Mouse (Mus musculus): ENCODE data around the gene Theg. TPM values are rescaled to one million over a fixed set of nuclear protein-coding genes. Genes with fewer than 3 reads are reported as not detected.

Gene Theg
- polyA plus RNA-seq, 1 experiment from 2014 or later: not detected

DNA sequence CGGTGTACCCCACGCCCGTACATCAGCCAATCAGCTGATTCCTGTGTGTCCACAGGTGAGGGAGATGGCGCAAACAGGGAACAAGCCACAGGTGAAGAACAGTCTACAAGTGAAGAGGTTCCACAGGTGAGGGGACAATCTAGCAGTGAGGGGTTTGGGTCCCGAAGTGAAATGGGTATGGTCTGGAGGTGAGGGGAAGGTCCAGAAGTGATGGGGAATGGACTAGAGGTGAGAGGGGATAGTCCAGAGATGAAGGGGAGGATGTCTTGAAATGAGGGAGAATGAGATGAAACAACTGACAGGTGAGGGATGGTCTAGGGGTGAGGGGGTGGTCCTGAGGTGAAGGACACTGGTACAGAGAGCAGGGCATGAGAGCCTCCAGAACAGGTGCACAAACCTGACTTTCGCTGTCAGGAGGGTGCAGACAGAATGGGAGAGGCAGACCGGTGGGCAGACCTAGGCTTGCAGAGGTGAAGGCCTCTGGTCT, 31.9 kb downstream of the Theg start:
- H3K36me3 ChIP-seq (ENCODE audit: insufficient read depth, low read length): no peaks in the 10 kb centered on the region
- peaks cover 8% of the 10 kb centered on the region; the same call in 1 of the 2 replicates for H3K4me1 ChIP-seq (ENCODE audit: insufficient read depth, low read depth, low read length)
- no peak for ATAC-seq
- no peaks in the 10 kb centered on the region for H3K27me3 ChIP-seq (replicated peaks; ENCODE audit: insufficient read depth, low read length)
- H3K27ac ChIP-seq (ENCODE audit: low read length): no peak overlapping the region
- 24% methylated on average over 7 of the region's 7 CpGs for WGBS
- H3K4me2 ChIP-seq (replicated peaks; ENCODE audit: low read depth, low read length): peak overlapping the region; percentile 95
- peak overlapping the region; percentile 79 for H3K4me3 ChIP-seq (ENCODE audit: low read depth, low read length)
- no peaks in the 10 kb centered on the region for H3K9me3 ChIP-seq (ENCODE audit: low read length)
- TF ChIP-seq EP300 (IDR thresholded peaks at IDR 0.05): no peak
- TF ChIP-seq CTCF (IDR thresholded peaks at IDR 0.05): no peak
- DNase-seq (ENCODE audit: low spot score): no peak
- H3K9ac ChIP-seq (replicated peaks; ENCODE audit: low read depth): peak overlapping the region; percentile 72

DNA sequence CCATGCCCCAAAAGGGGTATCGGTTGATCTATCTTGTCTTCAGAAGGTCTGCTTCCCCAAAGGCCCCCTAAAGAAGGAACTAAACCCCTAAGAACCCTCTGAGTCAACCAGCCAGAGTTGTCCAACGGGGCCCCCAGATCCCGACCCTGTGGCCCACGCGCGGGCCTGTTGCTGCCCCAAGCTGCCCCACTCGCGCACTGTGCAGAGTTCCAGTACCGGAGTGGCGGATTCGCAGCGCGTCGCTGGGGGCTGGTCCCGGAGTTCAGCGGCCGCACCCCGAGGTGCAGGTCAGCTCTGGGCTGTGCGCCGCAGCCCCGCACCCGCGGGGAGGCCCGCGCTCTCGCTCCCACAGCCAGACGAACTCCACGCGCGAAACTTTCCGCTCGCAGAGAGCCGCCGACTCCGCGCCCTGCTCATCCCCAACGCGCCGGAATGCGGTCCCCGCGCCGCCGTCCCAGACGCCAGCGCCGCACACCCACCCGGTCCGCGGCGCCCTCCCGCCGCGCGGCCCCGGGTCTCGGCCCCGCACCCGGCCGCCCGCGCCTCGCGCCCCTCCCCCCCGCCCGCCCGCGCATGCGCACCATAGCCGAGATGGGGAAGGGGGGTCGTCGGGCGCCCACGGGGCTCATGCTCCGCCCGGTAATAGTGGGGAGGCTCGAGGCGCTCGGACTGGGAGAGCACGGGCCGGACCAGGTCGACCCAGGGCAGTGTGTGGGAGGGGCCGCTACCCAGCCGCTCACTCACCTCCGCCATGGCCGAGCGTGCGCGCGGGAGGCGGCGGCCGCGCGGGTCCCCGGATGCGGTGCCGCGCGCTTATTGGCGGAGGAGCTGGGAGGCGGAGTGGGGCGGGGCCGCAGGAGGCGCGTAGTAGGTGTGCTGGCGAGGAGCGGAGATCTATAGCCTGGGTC, 32.5 kb downstream of the Theg start, which contains the start of gene Mier2:
TSS of gene Mier2 (minus strand) at position 870 of the 908 bp plus-strand sequence.
- no peak for TF ChIP-seq EP300 (IDR thresholded peaks at IDR 0.05)
- TF ChIP-seq CTCF (IDR thresholded peaks at IDR 0.05): no peak
- no peak within 1 kb of the TSS for H3K27ac ChIP-seq (ENCODE audit: low read length)
- H3K27me3 ChIP-seq (replicated peaks; ENCODE audit: insufficient read depth, low read length): no peaks in the 10 kb centered on the region
- H3K9me3 ChIP-seq (ENCODE audit: low read length): no peaks in the 10 kb centered on the region
- 4% methylated on average over 86 of the region's 108 CpGs for WGBS
- peak within 1 kb of the TSS; percentile 72 for H3K9ac ChIP-seq (replicated peaks; ENCODE audit: low read depth)
- H3K4me1 ChIP-seq (ENCODE audit: insufficient read depth, low read depth, low read length): peaks cover 8% of the 10 kb centered on the region; the same call in 1 of the 2 replicates
- H3K36me3 ChIP-seq (ENCODE audit: insufficient read depth, low read length): no peaks in the 10 kb centered on the region
- ATAC-seq (peak; percentile 87), DNase-seq (ENCODE audit: low spot score) (peak; percentile 80)
- H3K4me3 ChIP-seq (ENCODE audit: low read depth, low read length): peak within 1 kb of the TSS; percentile 79
- H3K4me2 ChIP-seq (replicated peaks; ENCODE audit: low read depth, low read length): peak within 1 kb of the TSS; percentile 95

DNA sequence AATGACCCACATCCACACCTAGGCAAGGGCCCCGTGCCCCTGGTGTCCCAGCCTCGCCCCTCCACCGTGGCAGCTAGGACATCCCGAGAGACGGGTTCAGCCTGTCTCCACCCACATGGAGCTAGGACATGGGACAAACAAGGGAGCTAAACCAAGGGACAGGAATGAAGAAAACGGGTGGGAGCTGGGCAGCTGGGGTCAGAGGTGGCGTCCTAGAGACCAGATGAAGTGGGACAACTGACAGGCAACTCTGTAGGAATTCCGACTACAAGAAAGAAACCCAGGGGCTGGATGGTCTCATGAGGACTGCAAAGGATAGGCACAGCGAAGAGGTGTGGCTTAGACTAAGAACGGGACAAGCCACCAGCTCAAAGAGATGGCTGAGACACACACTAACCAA, 33.4 kb downstream of the Theg start:
- DNase-seq (ENCODE audit: low spot score) (no peak), ATAC-seq (no peak)
- Histone ChIP-seq H3K4me3 (ENCODE audit: low read depth, low read length) (peak overlapping the region; percentile 79; the same call in 1 of the 2 replicates), H3K9ac (replicated peaks; ENCODE audit: low read depth) (no peak overlapping the region; the same call in 1 of the 2 replicates), H3K36me3 (ENCODE audit: insufficient read depth, low read length) (peaks cover 3% of the 10 kb centered on the region; the same call in 1 of the 2 replicates), H3K9me3 (ENCODE audit: low read length) (no peaks in the 10 kb centered on the region), H3K27me3 (replicated peaks; ENCODE audit: insufficient read depth, low read length) (no peaks in the 10 kb centered on the region), H3K4me2 (replicated peaks; ENCODE audit: low read depth, low read length) (peak overlapping the region; percentile 95), H3K4me1 (ENCODE audit: insufficient read depth, low read depth, low read length) (peaks cover 8% of the 10 kb centered on the region; the same call in 1 of the 2 replicates), H3K27ac (ENCODE audit: low read length) (no peak overlapping the region)
- TF ChIP-seq EP300 (IDR thresholded peaks at IDR 0.05) (no peak), CTCF (IDR thresholded peaks at IDR 0.05) (no peak)
- 21% methylated on average over 10 of the region's 10 CpGs for WGBS

DNA sequence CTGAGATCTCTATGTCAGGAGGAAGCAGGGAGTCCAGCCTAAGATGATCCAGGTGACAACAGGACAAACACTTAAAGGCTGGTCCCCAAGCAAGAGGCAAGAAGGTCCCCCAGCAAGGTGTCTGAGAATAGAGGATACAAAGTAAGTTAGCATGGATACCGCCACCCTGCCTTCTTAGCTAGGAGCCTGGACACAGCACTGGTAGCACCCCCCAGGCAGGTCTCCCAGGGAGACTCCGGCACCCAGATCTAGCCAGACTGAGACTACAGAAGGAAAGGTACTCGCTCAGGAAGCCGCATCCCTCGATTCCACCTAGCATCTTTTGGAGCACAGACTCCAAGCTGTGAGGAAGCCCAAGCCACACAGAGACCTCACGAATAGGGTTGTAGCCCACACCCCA, 34.0 kb downstream of the Theg start:
- DNase-seq (ENCODE audit: low spot score): no peak

DNA sequence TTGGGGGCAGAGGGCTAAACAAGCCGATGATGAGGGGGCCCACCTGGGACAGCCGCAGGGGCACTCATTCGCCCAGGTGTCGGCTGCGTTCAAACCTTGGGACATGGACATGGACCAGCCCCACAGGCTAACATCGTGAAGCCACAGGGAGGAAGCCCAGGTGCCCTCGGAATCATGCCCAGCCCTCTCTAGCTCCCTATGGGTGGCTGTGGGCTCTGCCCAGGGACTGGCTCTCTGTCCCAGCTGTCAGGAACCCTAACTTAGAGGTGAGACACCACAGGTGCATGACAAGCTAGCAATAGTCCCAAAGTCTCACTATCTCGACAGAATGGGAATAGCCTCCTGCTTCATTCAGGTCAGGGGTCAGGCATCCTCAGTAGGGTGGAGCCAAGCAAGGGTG, 34.6 kb downstream of the Theg start:
- Histone ChIP-seq H3K9me3 (ENCODE audit: low read length) (no peaks in the 10 kb centered on the region), H3K36me3 (ENCODE audit: insufficient read depth, low read length) (peaks cover 10% of the 10 kb centered on the region; the same call in 1 of the 2 replicates), H3K4me2 (replicated peaks; ENCODE audit: low read depth, low read length) (no peak overlapping the region), H3K4me3 (ENCODE audit: low read depth, low read length) (no peak overlapping the region), H3K27me3 (replicated peaks; ENCODE audit: insufficient read depth, low read length) (no peaks in the 10 kb centered on the region), H3K9ac (replicated peaks; ENCODE audit: low read depth) (no peak overlapping the region), H3K27ac (ENCODE audit: low read length) (no peak overlapping the region), H3K4me1 (ENCODE audit: insufficient read depth, low read depth, low read length) (peaks cover 8% of the 10 kb centered on the region; the same call in 1 of the 2 replicates)
- DNase-seq (ENCODE audit: low spot score) (no peak), ATAC-seq (no peak)
- no peak for TF ChIP-seq EP300 (IDR thresholded peaks at IDR 0.05)
- no peak for TF ChIP-seq CTCF (IDR thresholded peaks at IDR 0.05)
- WGBS: 83% methylated on average over 8 of the region's 8 CpGs

More for the DNA sequence above, 34.0 kb downstream of the Theg start:
- TF ChIP-seq EP300 (IDR thresholded peaks at IDR 0.05) (no peak), CTCF (IDR thresholded peaks at IDR 0.05) (no peak)
- 85% methylated on average over 6 of the region's 6 CpGs for WGBS
- no peak overlapping the region for H3K4me2 ChIP-seq (replicated peaks; ENCODE audit: low read depth, low read length)
- H3K9me3 ChIP-seq (ENCODE audit: low read length): no peaks in the 10 kb centered on the region
- ATAC-seq: no peak
- H3K27me3 ChIP-seq (replicated peaks; ENCODE audit: insufficient read depth, low read length): no peaks in the 10 kb centered on the region
- H3K4me3 ChIP-seq (ENCODE audit: low read depth, low read length): no peak overlapping the region
- H3K4me1 ChIP-seq (ENCODE audit: insufficient read depth, low read depth, low read length): peaks cover 8% of the 10 kb centered on the region; the same call in 1 of the 2 replicates
- no peak overlapping the region for H3K27ac ChIP-seq (ENCODE audit: low read length)
- H3K36me3 ChIP-seq (ENCODE audit: insufficient read depth, low read length): peaks cover 9% of the 10 kb centered on the region; the same call in 1 of the 2 replicates
- H3K9ac ChIP-seq (replicated peaks; ENCODE audit: low read depth): no peak overlapping the region

DNA sequence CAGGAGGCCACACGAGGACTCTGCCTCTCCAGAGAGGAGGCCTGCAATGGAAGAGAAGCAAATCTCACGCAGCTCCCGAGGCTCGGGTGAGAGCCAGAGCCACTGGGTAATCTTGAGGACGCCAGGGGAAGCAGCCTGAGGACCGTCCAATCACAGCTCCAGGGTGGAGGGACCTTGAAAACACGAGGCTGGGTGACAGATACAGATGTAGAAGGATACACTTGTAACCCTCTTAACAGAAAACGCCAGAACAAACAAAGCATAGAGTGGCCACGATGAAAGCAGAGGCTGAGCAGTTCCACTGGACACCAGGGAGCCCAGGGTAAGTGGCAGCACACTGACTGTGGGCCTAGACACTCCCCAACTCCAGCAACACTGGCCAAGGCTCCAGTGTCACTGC, 36.8 kb downstream of the Theg start:
- Histone ChIP-seq H3K27me3 (replicated peaks; ENCODE audit: insufficient read depth, low read length) (no peaks in the 10 kb centered on the region), H3K4me3 (ENCODE audit: low read depth, low read length) (no peak overlapping the region), H3K4me2 (replicated peaks; ENCODE audit: low read depth, low read length) (no peak overlapping the region), H3K9ac (replicated peaks; ENCODE audit: low read depth) (no peak overlapping the region), H3K4me1 (ENCODE audit: insufficient read depth, low read depth, low read length) (peaks cover 8% of the 10 kb centered on the region; the same call in 1 of the 2 replicates), H3K27ac (ENCODE audit: low read length) (no peak overlapping the region), H3K9me3 (ENCODE audit: low read length) (no peaks in the 10 kb centered on the region), H3K36me3 (ENCODE audit: insufficient read depth, low read length) (peaks cover 18% of the 10 kb centered on the region; the same call in 1 of the 2 replicates)
- TF ChIP-seq CTCF (IDR thresholded peaks at IDR 0.05) (no peak), EP300 (IDR thresholded peaks at IDR 0.05) (no peak)
- DNase-seq (ENCODE audit: low spot score): no peak
- no peak for ATAC-seq
- WGBS: 58% methylated on average over 9 of the region's 9 CpGs

Measured in lung, postnatal 0 days (tissue).